Mouse (Mus musculus) testis, adult 2 months (tissue): ENCODE results near the gene Naga.

Experiments used
- CTCF ChIP-seq: fragments of 200-500 bp; IDR thresholded peaks from 2 replicates; pipeline ENCODE4 v1.5.1; 2012; ENCODE audit warnings: low read depth, mild to moderate bottlenecking, inconsistent platforms, low read length, moderate library complexity; ENCODE audit not compliant: control insufficient read depth, insufficient read depth, insufficient replicate concordance
- POLR2A ChIP-seq: fragments of 200-500 bp; IDR thresholded peaks from 2 replicates; pipeline ENCODE4 v1.6.1; 2012; ENCODE audit warnings: low read depth, mild to moderate bottlenecking, inconsistent platforms, low read length, moderate library complexity; ENCODE audit not compliant: control insufficient read depth

DNA sequence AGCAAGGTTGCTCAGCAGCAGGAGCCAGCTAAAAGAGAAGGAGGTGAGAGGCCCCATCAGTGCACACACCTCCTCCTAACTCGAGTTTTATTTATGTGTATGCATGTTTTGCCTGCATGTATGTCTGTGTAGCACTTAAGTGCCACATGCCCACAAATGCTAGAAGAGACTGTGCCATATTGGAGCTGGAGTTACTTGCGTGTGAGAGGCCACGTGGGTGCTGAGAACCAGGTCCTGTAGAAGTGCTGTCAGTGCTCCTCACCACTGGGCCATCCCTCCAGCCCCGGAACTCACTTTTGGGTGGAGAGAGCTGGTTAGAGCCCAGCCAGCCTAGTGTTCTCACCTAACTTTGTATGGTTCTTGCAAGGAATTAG, 8.6 kb upstream of the Naga start:
- no peak for TF ChIP-seq POLR2A
- no peak for TF ChIP-seq CTCF
